Mouse (Mus musculus): ENCODE measurements around the gene Rtn4ip1. TPM values are rescaled to one million over a fixed set of nuclear protein-coding genes. Genes with fewer than 3 reads are reported as not detected.
A peak's percentile ranks its signal among the peaks of the same experiment; 100 is the strongest.

Rtn4ip1 gene
- polyA plus RNA-seq (2015; fragmentation: Nextera tagmentation; extraction: Ambion mirVana) = 14.3 and 16.4 TPM in 2 replicates

GRCm38 (mm10) chr10:43901578-43902194 lies at the start of gene Rtn4ip1, which contains the start of gene Qrsl1:
Gene Rtn4ip1, plus strand, starts transcription at chr10:43901807.
Gene Qrsl1, minus strand, starts transcription at chr10:43901745.
- under 1% methylated on average over 40 of the region's 40 CpGs for WGBS
- Histone ChIP-seq H3K9me3 (no peaks in the 10 kb centered on the region), H3K27ac (peak within 1 kb of the TSS; percentile 76; the same call in 1 of the 2 replicates), H3K27me3 (no peaks in the 10 kb centered on the region), H3K4me1 (replicated peaks) (peaks cover 18% of the 10 kb centered on the region), H3K9ac (peak within 1 kb of the TSS; percentile 73), H3K4me3 (peak within 1 kb of the TSS; percentile 67), H3K36me3 (0 out of 2 replicates have a peak, but pooled peaks cover 4% of the 10 kb centered on the region), H3K4me2 (peak within 1 kb of the TSS; percentile 60)
- ATAC-seq (ENCODE audit: low FRiP score) = peak; percentile 99

DNA sequence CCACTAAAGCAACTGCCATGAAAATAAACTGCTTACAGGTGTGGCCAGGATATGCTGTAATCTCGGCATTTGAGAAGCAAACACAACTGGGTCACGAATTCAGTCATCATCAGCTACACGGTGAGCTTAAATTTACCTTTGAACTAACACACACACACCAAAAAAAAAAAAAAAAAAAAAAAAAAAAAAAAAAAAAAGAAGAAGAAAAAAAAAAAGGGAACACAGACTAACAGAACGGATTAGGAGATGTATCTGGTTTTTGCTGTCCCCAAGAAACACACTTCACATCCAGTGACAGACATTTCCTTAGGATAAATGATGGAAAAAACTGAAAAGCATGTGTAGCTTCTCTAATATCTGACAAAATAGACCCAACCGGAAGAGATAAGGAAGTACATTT lies 49.7 kb upstream of the Rtn4ip1 start:
- no peak for ATAC-seq (ENCODE audit: low FRiP score)
- Histone ChIP-seq H3K27ac (no peak overlapping the region), H3K36me3 (no peaks in the 10 kb centered on the region), H3K4me2 (no peak overlapping the region), H3K9me3 (0 out of 2 replicates have a peak, but pooled peaks cover 4% of the 10 kb centered on the region), H3K27me3 (no peaks in the 10 kb centered on the region), H3K9ac (no peak overlapping the region), H3K4me1 (replicated peaks) (no peaks in the 10 kb centered on the region), H3K4me3 (no peak overlapping the region)
- WGBS = 88% methylated on average over 5 of the region's 5 CpGs

GRCm38 (mm10) chr10:43855916-43856315 lies 45.7 kb upstream of the Rtn4ip1 start:
- H3K4me2 ChIP-seq = no peak overlapping the region
- no peak overlapping the region for H3K27ac ChIP-seq
- H3K4me1 ChIP-seq (replicated peaks) = no peaks in the 10 kb centered on the region
- H3K9ac ChIP-seq = no peak overlapping the region
- no peaks in the 10 kb centered on the region for H3K27me3 ChIP-seq
- ATAC-seq (ENCODE audit: low FRiP score) = no peak
- H3K4me3 ChIP-seq = no peak overlapping the region
- H3K36me3 ChIP-seq = no peaks in the 10 kb centered on the region
- 0 out of 2 replicates have a peak, but pooled peaks cover 4% of the 10 kb centered on the region for H3K9me3 ChIP-seq
- 93% methylated on average over 9 of the region's 9 CpGs for WGBS

GRCm38 (mm10) chr10:43856351-43856750 lies 45.3 kb upstream of the Rtn4ip1 start:
- Histone ChIP-seq H3K4me1 (replicated peaks) (no peaks in the 10 kb centered on the region), H3K27me3 (no peaks in the 10 kb centered on the region), H3K9ac (no peak overlapping the region), H3K9me3 (0 out of 2 replicates have a peak, but pooled peaks cover 4% of the 10 kb centered on the region), H3K4me2 (no peak overlapping the region), H3K27ac (no peak overlapping the region), H3K4me3 (no peak overlapping the region), H3K36me3 (no peaks in the 10 kb centered on the region)
- 87% methylated on average over 3 of the region's 3 CpGs for WGBS
- ATAC-seq (ENCODE audit: low FRiP score) = no peak

GRCm38 (mm10) chr10:43870752-43871151 lies 30.9 kb upstream of the Rtn4ip1 start:
- Histone ChIP-seq H3K9me3 (no peaks in the 10 kb centered on the region), H3K27me3 (no peaks in the 10 kb centered on the region), H3K36me3 (peaks cover 12% of the 10 kb centered on the region; the same call in 1 of the 2 replicates), H3K9ac (no peak overlapping the region), H3K4me2 (no peak overlapping the region), H3K27ac (no peak overlapping the region), H3K4me3 (no peak overlapping the region), H3K4me1 (replicated peaks) (no peaks in the 10 kb centered on the region)
- WGBS = 77% methylated on average over 10 of the region's 10 CpGs
- ATAC-seq (ENCODE audit: low FRiP score) = no peak

DNA sequence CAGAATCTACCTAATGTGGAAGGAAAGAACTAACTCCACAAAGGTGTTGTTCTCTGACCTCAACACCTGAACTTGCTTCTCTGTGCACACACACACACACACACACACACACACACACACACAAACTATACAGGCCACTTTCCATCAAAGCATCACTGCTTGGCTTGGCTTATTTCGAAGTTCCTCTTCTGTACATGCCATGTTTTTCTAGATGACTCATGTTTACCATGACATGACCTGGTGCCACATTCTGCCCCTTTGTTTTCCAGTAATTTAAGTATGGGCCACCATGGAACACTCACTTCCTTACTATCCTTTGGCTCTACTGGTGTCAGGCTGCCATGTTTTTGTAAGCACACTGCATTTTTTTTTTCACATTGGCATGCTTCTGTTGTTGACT lies 30.1 kb upstream of the Rtn4ip1 start:
- Histone ChIP-seq H3K9ac (no peak overlapping the region), H3K9me3 (no peaks in the 10 kb centered on the region), H3K36me3 (peaks cover 19% of the 10 kb centered on the region), H3K27me3 (no peaks in the 10 kb centered on the region), H3K4me1 (replicated peaks) (no peaks in the 10 kb centered on the region), H3K4me3 (no peak overlapping the region), H3K4me2 (no peak overlapping the region), H3K27ac (no peak overlapping the region)
- 94% methylated on average over 1 of the region's 1 CpGs for WGBS
- ATAC-seq (ENCODE audit: low FRiP score) = no peak

DNA sequence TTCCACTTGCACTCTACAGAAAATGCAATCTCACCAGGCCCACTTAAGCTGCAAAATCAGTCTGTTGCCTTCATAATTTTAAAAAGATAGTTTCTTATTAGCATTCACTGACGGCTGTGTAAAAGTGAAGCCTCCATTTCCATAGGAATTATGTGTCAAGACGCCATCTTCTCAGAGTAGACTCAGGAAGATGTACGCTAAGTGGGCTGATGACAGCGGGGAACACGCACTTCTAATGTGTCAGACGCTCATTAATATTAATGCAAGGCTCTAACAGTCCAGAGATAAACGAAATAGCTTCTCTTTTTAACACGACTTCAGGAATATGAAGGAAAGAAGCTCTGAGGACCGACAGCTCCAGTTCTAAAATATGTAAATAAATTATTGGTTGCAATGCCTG lies 13.9 kb upstream of the Rtn4ip1 start:
- Histone ChIP-seq H3K27ac (no peak overlapping the region), H3K36me3 (peaks cover 37% of the 10 kb centered on the region), H3K4me3 (no peak overlapping the region), H3K9ac (no peak overlapping the region), H3K4me2 (no peak overlapping the region), H3K9me3 (no peaks in the 10 kb centered on the region), H3K4me1 (replicated peaks) (no peaks in the 10 kb centered on the region), H3K27me3 (no peaks in the 10 kb centered on the region)
- ATAC-seq (ENCODE audit: low FRiP score) = peak; percentile 43; the same call in 1 of the 2 replicates
- 62% methylated on average over 9 of the region's 9 CpGs for WGBS

- H3K27ac ChIP-seq = no peak overlapping the region
- no peak for ATAC-seq (ENCODE audit: low FRiP score)
- peaks cover 48% of the 10 kb centered on the region for H3K36me3 ChIP-seq
- H3K27me3 ChIP-seq = no peaks in the 10 kb centered on the region
- H3K9me3 ChIP-seq = no peaks in the 10 kb centered on the region
- 90% methylated on average over 16 of the region's 16 CpGs for WGBS
- no peak overlapping the region for H3K4me2 ChIP-seq
- H3K4me1 ChIP-seq (replicated peaks) = no peaks in the 10 kb centered on the region
- no peak overlapping the region for H3K9ac ChIP-seq
- no peak overlapping the region for H3K4me3 ChIP-seq
These were observed 12.6 kb upstream of the Rtn4ip1 start for GRCm38 (mm10) chr10:43888976-43889375.

GRCm38 (mm10) chr10:43892971-43893370 lies 8.6 kb upstream of the Rtn4ip1 start:
- no peaks in the 10 kb centered on the region for H3K9me3 ChIP-seq
- ATAC-seq (ENCODE audit: low FRiP score) = no peak
- H3K27me3 ChIP-seq = no peaks in the 10 kb centered on the region
- H3K27ac ChIP-seq = no peak overlapping the region
- H3K9ac ChIP-seq = no peak overlapping the region
- peaks cover 52% of the 10 kb centered on the region for H3K36me3 ChIP-seq
- no peak overlapping the region for H3K4me3 ChIP-seq
- no peak overlapping the region for H3K4me2 ChIP-seq
- whole genome bisulfite sequencing = 88% methylated on average over 4 of the region's 4 CpGs
- no peaks in the 10 kb centered on the region for H3K4me1 ChIP-seq (replicated peaks)

DNA sequence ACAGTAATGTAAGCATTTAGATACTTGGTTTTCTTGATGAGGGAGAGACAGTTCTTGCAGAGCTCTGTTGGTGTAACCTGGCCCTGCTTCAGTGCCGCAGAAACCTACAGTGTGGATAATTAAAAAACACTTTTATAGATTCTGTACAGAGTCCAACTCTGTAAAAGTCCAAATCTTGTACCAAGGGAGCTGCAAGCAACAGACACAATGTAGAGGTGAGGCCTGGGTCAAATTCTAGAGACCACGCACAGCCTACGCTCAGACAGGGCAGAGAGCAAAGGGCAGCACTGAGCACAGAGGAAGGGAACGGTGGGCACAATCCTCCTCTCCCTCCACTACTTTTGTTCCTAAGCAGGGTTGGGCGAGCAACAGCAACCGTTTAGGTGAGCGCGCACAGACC lies 5.5 kb upstream of the Rtn4ip1 start:
- Histone ChIP-seq H3K4me1 (replicated peaks) (peaks cover 2% of the 10 kb centered on the region; the same call in 1 of the 2 replicates), H3K9me3 (no peaks in the 10 kb centered on the region), H3K27me3 (no peaks in the 10 kb centered on the region), H3K36me3 (peaks cover 42% of the 10 kb centered on the region), H3K4me2 (no peak overlapping the region), H3K9ac (no peak overlapping the region), H3K27ac (no peak overlapping the region), H3K4me3 (no peak overlapping the region)
- ATAC-seq (ENCODE audit: low FRiP score) = no peak
- WGBS = 90% methylated on average over 8 of the region's 8 CpGs

GRCm38 (mm10) chr10:43898276-43898675 lies 3.3 kb upstream of the Rtn4ip1 start:
- H3K9ac ChIP-seq = no peak overlapping the region
- H3K4me3 ChIP-seq = no peak overlapping the region

GRCm38 (mm10) chr10:43900883-43901570 lies 580 bp upstream of the Rtn4ip1 start:
- Histone ChIP-seq H3K4me2 (peak overlapping the region; percentile 49), H3K27me3 (no peaks in the 10 kb centered on the region), H3K36me3 (0 out of 2 replicates have a peak, but pooled peaks cover 4% of the 10 kb centered on the region), H3K4me3 (peak overlapping the region; percentile 67), H3K9ac (peak overlapping the region; percentile 73), H3K9me3 (no peaks in the 10 kb centered on the region), H3K27ac (peak overlapping the region; percentile 76; the same call in 1 of the 2 replicates), H3K4me1 (replicated peaks) (peaks cover 18% of the 10 kb centered on the region)
- peak; percentile 86 for ATAC-seq (ENCODE audit: low FRiP score)
- WGBS = 10% methylated on average over 30 of the region's 30 CpGs

More at GRCm38 (mm10) chr10:43898276-43898675, 3.3 kb upstream of the Rtn4ip1 start:
- peaks cover 26% of the 10 kb centered on the region for H3K36me3 ChIP-seq
- H3K4me2 ChIP-seq = no peak overlapping the region
- no peaks in the 10 kb centered on the region for H3K9me3 ChIP-seq
- 94% methylated on average over 7 of the region's 7 CpGs for WGBS
- peaks cover 12% of the 10 kb centered on the region for H3K4me1 ChIP-seq (replicated peaks)
- no peak for ATAC-seq (ENCODE audit: low FRiP score)
- no peaks in the 10 kb centered on the region for H3K27me3 ChIP-seq
- H3K27ac ChIP-seq = no peak overlapping the region

Data from hindbrain, embryonic 13.5 days (tissue).